Mouse (Mus musculus) midbrain, embryonic 14.5 days (tissue): ENCODE data around the gene Pdzd2. TPM values are rescaled to one million over a fixed set of nuclear protein-coding genes. Genes with fewer than 3 reads are reported as not detected.

Experiments
- ATAC-seq: fragments of 200-750 bp; cut with Nextera tagmentation; 2 replicates; pipeline ENCODE4 v1.8.0; 2017; ENCODE audit warnings: moderate number of reproducible peaks, moderate library complexity; ENCODE audit not compliant: low FRiP score, low TSS enrichment
- DNase-seq: peaks from one replicate; pipeline ENCODE4 v3.0.0-alpha.2; 2015
- H3K27ac ChIP-seq: fragments of 300-500 bp; sonication (generic); replicated peaks from 2 replicates; pipeline ENCODE4 v1.5.1; 2014; ENCODE audit warnings: mild to moderate bottlenecking, low read depth, low read length, moderate library complexity
- H3K27me3 ChIP-seq: fragments of 300-500 bp; sonication (generic); 2 replicates; pipeline ENCODE4 v1.6.1; 2014; ENCODE audit warnings: low read length, control low read depth, mixed read lengths; ENCODE audit not compliant: control insufficient read depth, insufficient read depth
- H3K36me3 ChIP-seq: fragments of 300-500 bp; sonication (generic); 2 replicates; pipeline ENCODE4 v1.6.1; 2014; ENCODE audit warnings: low read length, control low read depth; ENCODE audit not compliant: control insufficient read depth, insufficient read depth
- H3K4me1 ChIP-seq: fragments of 300-500 bp; sonication (generic); 2 replicates; pipeline ENCODE4 v1.6.1; 2014; ENCODE audit warnings: mild to moderate bottlenecking, antibody characterized with exemption, low read length, control low read depth; ENCODE audit not compliant: control insufficient read depth, insufficient read depth
- H3K4me2 ChIP-seq: fragments of 300-500 bp; sonication (generic); 2 replicates; pipeline ENCODE4 v1.6.1; 2014; ENCODE audit warnings: mild to moderate bottlenecking, low read length, moderate library complexity
- H3K4me3 ChIP-seq: fragments of 300-500 bp; sonication (generic); replicated peaks from 2 replicates; pipeline ENCODE4 v1.5.1; 2014; ENCODE audit warnings: low read depth, low read length
- H3K9ac ChIP-seq: fragments of 300-500 bp; sonication (generic); replicated peaks from 2 replicates; pipeline ENCODE4 v1.6.1; 2014; ENCODE audit warnings: mild to moderate bottlenecking, low read length, moderate library complexity
- H3K9me3 ChIP-seq: fragments of 300-500 bp; sonication (generic); 2 replicates; pipeline ENCODE4 v1.6.1; 2016; ENCODE audit warnings: low read length, control low read depth, mixed read lengths; ENCODE audit not compliant: control insufficient read depth
- WGBS: fragments of 180-500 bp; shearing (Covaris S2); extraction: QIAGEN DNeasy Blood & Tissue Kit; methylation state at CpG from one replicate; pipeline ENCODE4 v1.1.7; 2014; 5-methylcytosine and 5-hydroxymethylcytosine counted together
- polyA plus RNA-seq: library from polyadenylated mRNA; unstranded; fragments of >200 nt; fragmentation: Nextera tagmentation; extraction: Ambion mirVana; gene quantifications from 2 replicates; pipeline ENCODE4 v1.2.1, GENCODE M21; 2014

Pdzd2 gene
- polyA plus RNA-seq, 1 experiment from 2014 or later = 11.2 TPM

GRCm38 (mm10) chr15:12674026-12674425 lies 65.7 kb downstream of the Pdzd2 start:
- no peaks in the 10 kb centered on the region for H3K27me3 ChIP-seq
- no peak for DNase-seq
- H3K27ac ChIP-seq = no peak overlapping the region
- no peak overlapping the region for H3K9ac ChIP-seq
- H3K4me1 ChIP-seq = no peaks in the 10 kb centered on the region
- WGBS = 89% methylated on average over 5 of the region's 5 CpGs
- ATAC-seq = no peak
- H3K9me3 ChIP-seq = no peaks in the 10 kb centered on the region
- H3K4me2 ChIP-seq = no peak overlapping the region
- no peak overlapping the region for H3K4me3 ChIP-seq
- H3K36me3 ChIP-seq = no peaks in the 10 kb centered on the region

GRCm38 (mm10) chr15:12667760-12668520 lies 71.8 kb downstream of the Pdzd2 start:
- Histone ChIP-seq H3K27ac (no peak overlapping the region), H3K4me1 (no peaks in the 10 kb centered on the region), H3K4me2 (no peak overlapping the region), H3K36me3 (no peaks in the 10 kb centered on the region), H3K4me3 (no peak overlapping the region), H3K27me3 (no peaks in the 10 kb centered on the region), H3K9ac (no peak overlapping the region), H3K9me3 (no peaks in the 10 kb centered on the region)
- 48% methylated on average over 21 of the region's 21 CpGs for WGBS
- ATAC-seq (no peak), DNase-seq (no peak)

- DNase-seq (no peak), ATAC-seq (no peak)
- Histone ChIP-seq H3K36me3 (no peaks in the 10 kb centered on the region), H3K27me3 (no peaks in the 10 kb centered on the region), H3K4me3 (no peak overlapping the region), H3K9ac (no peak overlapping the region), H3K27ac (no peak overlapping the region), H3K4me2 (no peak overlapping the region), H3K4me1 (no peaks in the 10 kb centered on the region), H3K9me3 (no peaks in the 10 kb centered on the region)
- 92% methylated on average over 6 of the region's 6 CpGs for WGBS
These were observed 73.8 kb downstream of the Pdzd2 start for GRCm38 (mm10) chr15:12665946-12666345.

- no peak overlapping the region for H3K4me2 ChIP-seq
- DNase-seq (no peak), ATAC-seq (no peak)
- no peaks in the 10 kb centered on the region for H3K36me3 ChIP-seq
- H3K9me3 ChIP-seq = no peaks in the 10 kb centered on the region
- no peaks in the 10 kb centered on the region for H3K4me1 ChIP-seq
- H3K9ac ChIP-seq = no peak overlapping the region
- no peak overlapping the region for H3K27ac ChIP-seq
- H3K27me3 ChIP-seq = no peaks in the 10 kb centered on the region
- H3K4me3 ChIP-seq = no peak overlapping the region
- WGBS = 93% methylated on average over 9 of the region's 9 CpGs
These were observed 76.4 kb downstream of the Pdzd2 start for GRCm38 (mm10) chr15:12663351-12663750.

- Histone ChIP-seq H3K4me2 (no peak overlapping the region), H3K9me3 (no peaks in the 10 kb centered on the region), H3K4me1 (no peaks in the 10 kb centered on the region), H3K27ac (no peak overlapping the region), H3K4me3 (no peak overlapping the region), H3K36me3 (no peaks in the 10 kb centered on the region), H3K9ac (no peak overlapping the region), H3K27me3 (no peaks in the 10 kb centered on the region)
- 89% methylated on average over 9 of the region's 9 CpGs for WGBS
- DNase-seq (no peak), ATAC-seq (no peak)
These were observed 79.4 kb downstream of the Pdzd2 start for GRCm38 (mm10) chr15:12660320-12660719.

GRCm38 (mm10) chr15:12655959-12656662 lies 83.6 kb downstream of the Pdzd2 start:
- Histone ChIP-seq H3K4me2 (no peak overlapping the region), H3K9ac (no peak overlapping the region), H3K9me3 (no peaks in the 10 kb centered on the region), H3K4me3 (no peak overlapping the region), H3K27me3 (no peaks in the 10 kb centered on the region), H3K27ac (no peak overlapping the region), H3K4me1 (no peaks in the 10 kb centered on the region), H3K36me3 (no peaks in the 10 kb centered on the region)
- 69% methylated on average over 6 of the region's 6 CpGs for WGBS
- DNase-seq = no peak
- ATAC-seq = no peak

GRCm38 (mm10) chr15:12655316-12655715 lies 84.4 kb downstream of the Pdzd2 start:
- WGBS = 97% methylated on average over 7 of the region's 7 CpGs
- H3K4me2 ChIP-seq = no peak overlapping the region
- H3K36me3 ChIP-seq = no peaks in the 10 kb centered on the region
- no peak overlapping the region for H3K9ac ChIP-seq
- H3K9me3 ChIP-seq = no peaks in the 10 kb centered on the region
- no peaks in the 10 kb centered on the region for H3K27me3 ChIP-seq
- ATAC-seq (no peak; the same call in 1 of the 2 replicates), DNase-seq (no peak)
- no peaks in the 10 kb centered on the region for H3K4me1 ChIP-seq
- no peak overlapping the region for H3K27ac ChIP-seq
- H3K4me3 ChIP-seq = no peak overlapping the region

- Histone ChIP-seq H3K4me3 (no peak overlapping the region), H3K27ac (no peak overlapping the region), H3K4me1 (no peaks in the 10 kb centered on the region), H3K36me3 (no peaks in the 10 kb centered on the region), H3K4me2 (no peak overlapping the region), H3K9me3 (no peaks in the 10 kb centered on the region), H3K27me3 (no peaks in the 10 kb centered on the region), H3K9ac (no peak overlapping the region)
- no peak for DNase-seq
- no peak for ATAC-seq
- 83% methylated on average over 15 of the region's 15 CpGs for WGBS
These were observed 87.2 kb downstream of the Pdzd2 start for GRCm38 (mm10) chr15:12652336-12653031.
